Mouse (Mus musculus): Measurements from ENCODE around the gene Scgb1a1. TPM values are rescaled to one million over a fixed set of nuclear protein-coding genes. Genes with fewer than 3 reads are reported as not detected.

Scgb1a1 gene
- total and polyA plus RNA-seq, 3 experiments, result not detected

GRCm38 (mm10) chr19:9076035-9076434 lies 11.7 kb downstream of the Scgb1a1 start:
- Histone ChIP-seq H3K9ac (ENCODE audit: control insufficient read depth, low read depth, low read length, poor library complexity, severe bottlenecking) (no peak overlapping the region), H3K36me3 (ENCODE audit: control insufficient read depth in 1 of 2, insufficient read depth in 2 of 2, low read length in 2 of 2) (peaks cover 0 to 22% of the 10 kb centered on the region in 2 experiments; a peak in 2 of 4 replicates), H3K4me1 (ENCODE audit: control insufficient read depth in 1 of 2, insufficient read depth in 2 of 2, low read length in 2 of 2) (peaks cover 10 to 40% of the 10 kb centered on the region in 2 experiments), H3K4me3 (ENCODE audit: control insufficient read depth in 1 of 2, insufficient read depth in 1 of 2, low read depth in 2 of 2, low read length in 2 of 2) (no peak overlapping the region), H3K27ac (ENCODE audit: control insufficient read depth, low read depth, low read length) (peak overlapping the region; percentile 14), H3K9me3 (replicated peaks; ENCODE audit: insufficient read depth, low read length) (no peaks in the 10 kb centered on the region), H3K27me3 (ENCODE audit: control insufficient read depth in 1 of 2, insufficient read depth in 2 of 2, low read length in 2 of 2) (no peaks in the 10 kb centered on the region), H3K79me2 (ENCODE audit: control insufficient read depth, insufficient read depth, low read length, poor library complexity) (no peaks in the 10 kb centered on the region)
- no peak for DNase-seq (ENCODE audit: low read depth, low spot score)
- TF ChIP-seq KAT2A (conservative IDR thresholded peaks at IDR 0.05; ENCODE audit: low read depth, low read length), result no peak
- no peak for TF ChIP-seq ZNF384 (IDR thresholded peaks at IDR 0.05; ENCODE audit: low read depth, low read length)
- no peak for TF ChIP-seq ZC3H11A (IDR thresholded peaks at IDR 0.05; ENCODE audit: low read depth, low read length)
- no peak for TF ChIP-seq TAL1 (IDR thresholded peaks at IDR 0.05; ENCODE audit: low read length)

- H3K9me3 ChIP-seq (replicated peaks; ENCODE audit: insufficient read depth, low read length), result no peaks in the 10 kb centered on the region
- H3K27me3 ChIP-seq (ENCODE audit: control insufficient read depth in 1 of 2, insufficient read depth in 2 of 2, low read length in 2 of 2), result no peaks in the 10 kb centered on the region
- H3K4me3 ChIP-seq (ENCODE audit: control insufficient read depth in 1 of 2, insufficient read depth in 1 of 2, low read depth in 2 of 2, low read length in 2 of 2), result no peak overlapping the region
- peak; percentile 59 for DNase-seq (ENCODE audit: low read depth, low spot score)
- H3K36me3 ChIP-seq (ENCODE audit: control insufficient read depth in 1 of 2, insufficient read depth in 2 of 2, low read length in 2 of 2), result peaks cover 0 to 27% of the 10 kb centered on the region in 2 experiments; a peak in 2 of 4 replicates
- H3K4me1 ChIP-seq (ENCODE audit: control insufficient read depth in 1 of 2, insufficient read depth in 2 of 2, low read length in 2 of 2), result peaks cover 14 to 45% of the 10 kb centered on the region in 2 experiments
- no peaks in the 10 kb centered on the region for H3K79me2 ChIP-seq (ENCODE audit: control insufficient read depth, insufficient read depth, low read length, poor library complexity)
- H3K9ac ChIP-seq (ENCODE audit: control insufficient read depth, low read depth, low read length, poor library complexity, severe bottlenecking), result no peak overlapping the region
- peak overlapping the region; percentile 14 for H3K27ac ChIP-seq (ENCODE audit: control insufficient read depth, low read depth, low read length)
- TF ChIP-seq CHD1 (IDR thresholded peaks at IDR 0.05; ENCODE audit: low read depth, low read length) (no peak), E2F4 (IDR thresholded peaks at IDR 0.05; ENCODE audit: borderline replicate concordance, low read depth, low read length) (no peak), USF1 (IDR thresholded peaks at IDR 0.05; ENCODE audit: low read depth, low read length) (peak; percentile 64), GATA1 (IDR thresholded peaks at IDR 0.05; ENCODE audit: low read depth, low read length) (peak; percentile 53), TAL1 (IDR thresholded peaks at IDR 0.05; ENCODE audit: low read length) (no peak; the same call in 1 of the 2 replicates), ETS1 (IDR thresholded peaks at IDR 0.05; ENCODE audit: low read depth, low read length) (peak; percentile 39; the same call in 1 of the 2 replicates)
Observed at GRCm38 (mm10) chr19:9075558-9075957, 12.2 kb downstream of the Scgb1a1 start.

DNA sequence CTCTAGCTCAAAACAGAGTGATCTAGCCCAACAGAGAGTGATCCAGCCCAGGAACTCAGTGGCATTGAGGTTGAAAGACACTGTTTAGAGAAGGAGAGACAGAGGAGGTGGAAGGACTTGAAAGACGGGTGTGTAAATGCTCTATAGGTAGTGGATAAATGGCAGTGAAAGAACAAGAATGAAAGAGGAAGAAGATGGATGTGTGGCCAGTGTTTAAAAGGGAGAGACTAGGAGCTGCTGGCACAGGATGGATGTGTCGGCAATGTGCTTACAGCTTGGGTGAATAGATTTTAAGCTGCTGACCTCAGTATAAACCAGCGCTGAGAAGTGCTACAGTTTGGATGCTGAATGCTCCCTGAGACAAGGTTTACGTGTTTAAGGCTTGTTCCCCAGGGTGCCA lies 13.3 kb downstream of the Scgb1a1 start:
- TF ChIP-seq E2F4 (IDR thresholded peaks at IDR 0.05; ENCODE audit: borderline replicate concordance, low read depth, low read length) (0 out of 2 replicates have a peak, but pooled peaks have one; percentile 30), EP300 (IDR thresholded peaks at IDR 0.05; ENCODE audit: low read depth in 1 of 2, low read length in 2 of 2) (peak in 1 of 2 experiments; percentile 17; a peak in 1 of 4 replicates), MXI1 (IDR thresholded peaks at IDR 0.05; ENCODE audit: low read depth, low read length) (0 out of 2 replicates have a peak, but pooled peaks have one; percentile 18), SIN3A (IDR thresholded peaks at IDR 0.05; ENCODE audit: low read length) (peak; percentile 32; the same call in 1 of the 2 replicates), GABPA (IDR thresholded peaks at IDR 0.05; ENCODE audit: low read depth, low read length) (no peak), MAFK (IDR thresholded peaks at IDR 0.05; ENCODE audit: borderline replicate concordance, low read depth, low read length) (0 out of 2 replicates have a peak, but pooled peaks have one; percentile 1), POLR2A (IDR thresholded peaks at IDR 0.05; ENCODE audit: control insufficient read depth in 1 of 2, insufficient read depth in 1 of 2, low read depth in 1 of 2, low read length in 2 of 2, poor library complexity in 1 of 2) (no peak)
- peak overlapping the region; percentile 42 for H3K9ac ChIP-seq (ENCODE audit: control insufficient read depth, low read depth, low read length, poor library complexity, severe bottlenecking)

More for the DNA sequence above, 13.3 kb downstream of the Scgb1a1 start:
- Histone ChIP-seq H3K36me3 (ENCODE audit: control insufficient read depth in 1 of 2, insufficient read depth in 2 of 2, low read length in 2 of 2) (peaks cover 0 to 34% of the 10 kb centered on the region in 2 experiments; a peak in 2 of 4 replicates), H3K4me1 (ENCODE audit: control insufficient read depth in 1 of 2, insufficient read depth in 2 of 2, low read length in 2 of 2) (peaks cover 20 to 49% of the 10 kb centered on the region in 2 experiments), H3K79me2 (ENCODE audit: control insufficient read depth, insufficient read depth, low read length, poor library complexity) (no peaks in the 10 kb centered on the region), H3K27me3 (ENCODE audit: control insufficient read depth in 1 of 2, insufficient read depth in 2 of 2, low read length in 2 of 2) (no peaks in the 10 kb centered on the region), H3K9me3 (replicated peaks; ENCODE audit: insufficient read depth, low read length) (no peaks in the 10 kb centered on the region), H3K27ac (ENCODE audit: control insufficient read depth, low read depth, low read length) (peak overlapping the region; percentile 14), H3K4me3 (ENCODE audit: control insufficient read depth in 1 of 2, insufficient read depth in 1 of 2, low read depth in 2 of 2, low read length in 2 of 2) (peak overlapping the region; percentile 32 to 39)
- peak; percentile 60 for DNase-seq (ENCODE audit: low read depth, low spot score)

Measured in MEL (cell line).